Mouse (Mus musculus): Measurements from ENCODE around the gene 4933430I17Rik. TPM values are rescaled to one million over a fixed set of nuclear protein-coding genes. Genes with fewer than 3 reads are reported as not detected.

The 4933430I17Rik gene
- polyA plus RNA-seq, 1 experiment from 2014 or later = 0.21 TPM

GRCm38 (mm10) chr4:62487914-62488313 lies 37.3 kb upstream of the 4933430I17Rik start:
- WGBS (ENCODE audit: insufficient replicate concordance) = 74% methylated on average over 2 of the region's 2 CpGs
- no peak overlapping the region for H3K4me2 ChIP-seq
- 0 out of 2 replicates have a peak, but pooled peaks cover 5% of the 10 kb centered on the region for H3K27me3 ChIP-seq (replicated peaks)
- no peaks in the 10 kb centered on the region for H3K9me3 ChIP-seq (replicated peaks)
- peaks cover 33% of the 10 kb centered on the region for H3K4me1 ChIP-seq
- H3K9ac ChIP-seq = no peak overlapping the region
- ATAC-seq = no peak
- no peaks in the 10 kb centered on the region for H3K36me3 ChIP-seq
- no peak overlapping the region for H3K27ac ChIP-seq
- no peak overlapping the region for H3K4me3 ChIP-seq

- Histone ChIP-seq H3K4me2 (no peak overlapping the region), H3K36me3 (no peaks in the 10 kb centered on the region), H3K9ac (no peak overlapping the region), H3K27ac (no peak overlapping the region), H3K4me1 (0 out of 2 replicates have a peak, but pooled peaks cover 3% of the 10 kb centered on the region), H3K4me3 (no peak overlapping the region), H3K27me3 (replicated peaks) (0 out of 2 replicates have a peak, but pooled peaks cover 15% of the 10 kb centered on the region), H3K9me3 (replicated peaks) (no peaks in the 10 kb centered on the region)
- no peak for ATAC-seq
- 71% methylated on average over 2 of the region's 2 CpGs for WGBS (ENCODE audit: insufficient replicate concordance)
These were observed 32.5 kb upstream of the 4933430I17Rik start for GRCm38 (mm10) chr4:62492682-62493081.

- Histone ChIP-seq H3K4me1 (no peaks in the 10 kb centered on the region), H3K4me2 (no peak overlapping the region), H3K27me3 (replicated peaks) (0 out of 2 replicates have a peak, but pooled peaks cover 15% of the 10 kb centered on the region), H3K27ac (no peak overlapping the region), H3K36me3 (peaks cover 8% of the 10 kb centered on the region), H3K9me3 (replicated peaks) (no peaks in the 10 kb centered on the region), H3K4me3 (no peak overlapping the region), H3K9ac (no peak overlapping the region)
- 44% methylated on average over 9 of the region's 9 CpGs for WGBS (ENCODE audit: insufficient replicate concordance)
- ATAC-seq = no peak
These were observed 30.9 kb upstream of the 4933430I17Rik start for GRCm38 (mm10) chr4:62494230-62494629.

- H3K27ac ChIP-seq = no peak overlapping the region
- 0 out of 2 replicates have a peak, but pooled peaks cover 2% of the 10 kb centered on the region for H3K4me1 ChIP-seq
- 65% methylated on average over 8 of the region's 8 CpGs for WGBS (ENCODE audit: insufficient replicate concordance)
- no peak overlapping the region for H3K9ac ChIP-seq
- no peaks in the 10 kb centered on the region for H3K9me3 ChIP-seq (replicated peaks)
- H3K36me3 ChIP-seq = peaks cover 14% of the 10 kb centered on the region
- no peak for ATAC-seq
- no peak overlapping the region for H3K4me3 ChIP-seq
- 0 out of 2 replicates have a peak, but pooled peaks cover 15% of the 10 kb centered on the region for H3K27me3 ChIP-seq (replicated peaks)
- H3K4me2 ChIP-seq = no peak overlapping the region
These were observed 29.2 kb upstream of the 4933430I17Rik start for GRCm38 (mm10) chr4:62495946-62496345.

- Histone ChIP-seq H3K36me3 (peaks cover 14% of the 10 kb centered on the region), H3K9me3 (replicated peaks) (no peaks in the 10 kb centered on the region), H3K9ac (no peak overlapping the region), H3K4me3 (no peak overlapping the region), H3K4me1 (peaks cover 10% of the 10 kb centered on the region), H3K27me3 (replicated peaks) (0 out of 2 replicates have a peak, but pooled peaks cover 15% of the 10 kb centered on the region), H3K27ac (no peak overlapping the region), H3K4me2 (no peak overlapping the region)
- ATAC-seq = no peak
- WGBS (ENCODE audit: insufficient replicate concordance) = 59% methylated on average over 8 of the region's 8 CpGs
These were observed 28.4 kb upstream of the 4933430I17Rik start for GRCm38 (mm10) chr4:62496815-62497214.

- H3K4me1 ChIP-seq = peaks cover 34% of the 10 kb centered on the region
- no peak overlapping the region for H3K27ac ChIP-seq
- no peaks in the 10 kb centered on the region for H3K9me3 ChIP-seq (replicated peaks)
- WGBS (ENCODE audit: insufficient replicate concordance) = 67% methylated on average over 4 of the region's 4 CpGs
- H3K9ac ChIP-seq = no peak overlapping the region
- no peak for ATAC-seq
- peaks cover 14% of the 10 kb centered on the region for H3K36me3 ChIP-seq
- no peak overlapping the region for H3K4me3 ChIP-seq
- H3K4me2 ChIP-seq = no peak overlapping the region
- 0 out of 2 replicates have a peak, but pooled peaks cover 8% of the 10 kb centered on the region for H3K27me3 ChIP-seq (replicated peaks)
These were observed 24.4 kb upstream of the 4933430I17Rik start for GRCm38 (mm10) chr4:62500799-62501198.

GRCm38 (mm10) chr4:62501534-62501933 lies 23.6 kb upstream of the 4933430I17Rik start:
- Histone ChIP-seq H3K4me2 (peak overlapping the region; percentile 84), H3K36me3 (peaks cover 14% of the 10 kb centered on the region), H3K4me1 (peaks cover 37% of the 10 kb centered on the region), H3K27ac (peak overlapping the region; percentile 38), H3K27me3 (replicated peaks) (0 out of 2 replicates have a peak, but pooled peaks cover 2% of the 10 kb centered on the region), H3K9me3 (replicated peaks) (no peaks in the 10 kb centered on the region), H3K4me3 (peak overlapping the region; percentile 70), H3K9ac (peak overlapping the region; percentile 75)
- WGBS (ENCODE audit: insufficient replicate concordance) = 3% methylated on average over 7 of the region's 7 CpGs
- ATAC-seq = peak; percentile 0; the same call in 1 of the 2 replicates

- Histone ChIP-seq H3K9me3 (replicated peaks) (no peaks in the 10 kb centered on the region), H3K36me3 (peaks cover 16% of the 10 kb centered on the region), H3K4me1 (peaks cover 37% of the 10 kb centered on the region), H3K27ac (peak overlapping the region; percentile 64), H3K4me2 (peak overlapping the region; percentile 84), H3K4me3 (peak overlapping the region; percentile 70), H3K9ac (peak overlapping the region; percentile 75), H3K27me3 (replicated peaks) (no peaks in the 10 kb centered on the region)
- WGBS (ENCODE audit: insufficient replicate concordance) = 2% methylated on average over 38 of the region's 38 CpGs
- peak; percentile 88 for ATAC-seq
These were observed 23.0 kb upstream of the 4933430I17Rik start for GRCm38 (mm10) chr4:62501964-62502732.

GRCm38 (mm10) chr4:62502969-62503368 lies 22.2 kb upstream of the 4933430I17Rik start:
- H3K4me1 ChIP-seq = peaks cover 37% of the 10 kb centered on the region
- H3K27ac ChIP-seq = peak overlapping the region; percentile 61
- H3K36me3 ChIP-seq = peaks cover 24% of the 10 kb centered on the region
- H3K27me3 ChIP-seq (replicated peaks) = no peaks in the 10 kb centered on the region
- 59% methylated on average over 7 of the region's 7 CpGs for WGBS (ENCODE audit: insufficient replicate concordance)
- H3K4me3 ChIP-seq = 0 out of 2 replicates have a peak overlapping the region, but pooled peaks have one; percentile 70
- H3K4me2 ChIP-seq = peak overlapping the region; percentile 84
- H3K9me3 ChIP-seq (replicated peaks) = no peaks in the 10 kb centered on the region
- no peak overlapping the region for H3K9ac ChIP-seq
- ATAC-seq = no peak

GRCm38 (mm10) chr4:62503374-62503970 lies 21.7 kb upstream of the 4933430I17Rik start, which contains the start of gene Hdhd3:
TSS of gene Hdhd3 (minus strand) at chr4:62503467.
- peaks cover 40% of the 10 kb centered on the region for H3K4me1 ChIP-seq
- no peak for ATAC-seq

GRCm38 (mm10) chr4:62505991-62506390 lies 19.2 kb upstream of the 4933430I17Rik start:
- peaks cover 40% of the 10 kb centered on the region for H3K36me3 ChIP-seq
- whole genome bisulfite sequencing (ENCODE audit: insufficient replicate concordance) = 82% methylated on average over 3 of the region's 3 CpGs
- H3K9ac ChIP-seq = no peak overlapping the region
- H3K4me2 ChIP-seq = no peak overlapping the region
- 0 out of 2 replicates have a peak, but pooled peaks have one; percentile 8 for ATAC-seq
- no peak overlapping the region for H3K4me3 ChIP-seq
- no peaks in the 10 kb centered on the region for H3K9me3 ChIP-seq (replicated peaks)
- peaks cover 60% of the 10 kb centered on the region for H3K4me1 ChIP-seq
- H3K27ac ChIP-seq = peak overlapping the region; percentile 46; the same call in 1 of the 2 replicates
- no peaks in the 10 kb centered on the region for H3K27me3 ChIP-seq (replicated peaks)

More at GRCm38 (mm10) chr4:62503374-62503970, 21.7 kb upstream of the 4933430I17Rik start, which contains the start of gene Hdhd3:
- H3K36me3 ChIP-seq = peaks cover 29% of the 10 kb centered on the region
- H3K4me2 ChIP-seq = peak within 1 kb of the TSS; percentile 84
- peak within 1 kb of the TSS; percentile 64 for H3K27ac ChIP-seq
- no peaks in the 10 kb centered on the region for H3K9me3 ChIP-seq (replicated peaks)
- H3K4me3 ChIP-seq = peak within 1 kb of the TSS; percentile 70
- WGBS (ENCODE audit: insufficient replicate concordance) = 61% methylated on average over 3 of the region's 3 CpGs
- no peaks in the 10 kb centered on the region for H3K27me3 ChIP-seq (replicated peaks)
- peak within 1 kb of the TSS; percentile 75 for H3K9ac ChIP-seq

- H3K36me3 ChIP-seq = peaks cover 48% of the 10 kb centered on the region
- peaks cover 60% of the 10 kb centered on the region for H3K4me1 ChIP-seq
- H3K27ac ChIP-seq = peak overlapping the region; percentile 67
- H3K4me2 ChIP-seq = no peak overlapping the region
- no peaks in the 10 kb centered on the region for H3K9me3 ChIP-seq (replicated peaks)
- H3K9ac ChIP-seq = no peak overlapping the region
- no peaks in the 10 kb centered on the region for H3K27me3 ChIP-seq (replicated peaks)
- H3K4me3 ChIP-seq = no peak overlapping the region
- 56% methylated on average over 2 of the region's 2 CpGs for WGBS (ENCODE audit: insufficient replicate concordance)
- ATAC-seq = peak; percentile 27
These were observed 18.4 kb upstream of the 4933430I17Rik start for GRCm38 (mm10) chr4:62506798-62507197.
